8 mouse cellular contexts compared by ENCODE assay signal in the genomic region with DNA sequence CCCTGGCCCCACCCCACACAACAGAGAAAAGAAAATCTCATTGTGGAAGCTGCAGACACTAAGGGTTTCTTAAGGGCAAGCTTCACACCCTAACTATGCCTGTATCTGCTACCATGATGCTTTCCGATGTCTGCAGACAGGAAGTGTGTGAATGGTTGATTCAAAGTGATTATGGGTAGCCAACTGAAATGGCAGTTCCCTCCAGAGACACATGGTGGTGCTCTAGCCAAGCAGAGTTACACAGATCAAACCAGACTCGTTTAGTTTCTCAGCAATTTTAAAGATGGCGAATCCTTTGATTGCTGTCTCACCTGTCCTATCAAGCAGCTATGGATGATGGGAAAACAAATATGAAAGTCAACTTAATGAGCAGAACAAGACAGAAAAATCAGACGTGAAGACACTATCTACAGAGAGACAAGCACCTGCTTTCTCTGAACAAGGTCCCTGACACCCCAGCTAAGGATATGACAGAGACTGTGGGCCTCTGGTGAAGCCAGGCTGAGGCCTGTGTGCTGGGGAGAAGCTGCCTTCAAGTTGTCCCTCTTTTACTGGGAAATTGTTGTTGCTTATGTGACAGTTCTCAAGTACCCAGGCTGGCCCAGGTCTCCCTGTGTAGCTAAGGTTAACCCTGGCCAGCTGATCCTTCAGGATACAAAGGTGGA. TPM values are rescaled to one million over a fixed set of nuclear protein-coding genes. Genes with fewer than 3 reads are reported as not detected.
DNase-seq lines count a peak whose midpoint lies in the region; ATAC-seq and TF ChIP-seq lines count a peak whose summit lies in the region.

No protein-coding gene starts in this region.

- peak; percentile 99 for TF ChIP-seq CTCF in lung, postnatal 0 days (IDR thresholded peaks at IDR 0.05)

- H3K4me2 ChIP-seq in forebrain, embryonic 13.5 days: no peak overlapping the region
- no peak overlapping the region for H3K4me2 ChIP-seq in hindbrain, embryonic 12.5 days (replicated peaks)
- H3K4me2 ChIP-seq in lung, postnatal 0 days (replicated peaks; ENCODE audit: low read depth, low read length): no peak overlapping the region

- 12% methylated on average over 4 of the region's 4 CpGs for WGBS in forebrain, embryonic 13.5 days
- 17% methylated on average over 4 of the region's 4 CpGs for WGBS in hindbrain, embryonic 12.5 days
- 8% methylated on average over 4 of the region's 4 CpGs for WGBS in lung, postnatal 0 days

- peak; percentile 86 for ATAC-seq in forebrain, embryonic 13.5 days
- ATAC-seq in hindbrain, embryonic 12.5 days (ENCODE audit: low FRiP score): peak; percentile 68
- peak; percentile 83 for ATAC-seq in lung, postnatal 0 days

- peaks cover 7% of the 10 kb centered on the region; the same call in 1 of the 2 replicates for H3K9me3 ChIP-seq in forebrain, embryonic 13.5 days (replicated peaks)
- peaks cover 9% of the 10 kb centered on the region; the same call in 1 of the 2 replicates for H3K9me3 ChIP-seq in hindbrain, embryonic 12.5 days (replicated peaks)
- H3K9me3 ChIP-seq in lung, postnatal 0 days (ENCODE audit: low read length): no peaks in the 10 kb centered on the region; the same call in 1 of the 2 replicates

- peak; percentile 81 for DNase-seq in ES-CJ7 (ENCODE audit: low read depth, low spot score)
- DNase-seq in c-Kit-positive CD71-positive TER-119-negative erythroid progenitor cells, embryonic 14.5 days (ENCODE audit: low read depth): peak; percentile 58
- peak; percentile 73 for DNase-seq in layer of hippocampus, adult 9-11 months
- peak; percentile 84 for DNase-seq in lung, postnatal 0 days (ENCODE audit: low spot score)
- DNase-seq in retina, embryonic 14.5 days (ENCODE audit: low spot score): peak; percentile 87
- peak; percentile 70 to 79 for DNase-seq in thymus, postnatal 36 days

- 0 out of 2 replicates have a peak, but pooled peaks have one; percentile 38 for TF ChIP-seq EP300 in lung, postnatal 0 days (IDR thresholded peaks at IDR 0.05)

- H3K4me1 ChIP-seq in forebrain, embryonic 13.5 days: no peaks in the 10 kb centered on the region
- no peaks in the 10 kb centered on the region for H3K4me1 ChIP-seq in hindbrain, embryonic 12.5 days
- H3K4me1 ChIP-seq in lung, postnatal 0 days (ENCODE audit: insufficient read depth, low read depth, low read length): no peaks in the 10 kb centered on the region

- H3K9ac ChIP-seq in forebrain, embryonic 13.5 days: no peak overlapping the region
- H3K9ac ChIP-seq in hindbrain, embryonic 12.5 days: no peak overlapping the region
- H3K9ac ChIP-seq in lung, postnatal 0 days (replicated peaks; ENCODE audit: low read depth): no peak overlapping the region

- H3K27me3 ChIP-seq in forebrain, embryonic 13.5 days: no peaks in the 10 kb centered on the region
- peaks cover 4% of the 10 kb centered on the region for H3K27me3 ChIP-seq in hindbrain, embryonic 12.5 days
- H3K27me3 ChIP-seq in lung, postnatal 0 days (replicated peaks; ENCODE audit: insufficient read depth, low read length): no peaks in the 10 kb centered on the region

- no peak overlapping the region for H3K27ac ChIP-seq in forebrain, embryonic 13.5 days
- H3K27ac ChIP-seq in hindbrain, embryonic 12.5 days: no peak overlapping the region
- H3K27ac ChIP-seq in lung, postnatal 0 days (ENCODE audit: low read length): no peak overlapping the region

- H3K36me3 ChIP-seq in forebrain, embryonic 13.5 days (ENCODE audit: poor library complexity, severe bottlenecking): no peaks in the 10 kb centered on the region
- no peaks in the 10 kb centered on the region for H3K36me3 ChIP-seq in hindbrain, embryonic 12.5 days
- no peaks in the 10 kb centered on the region for H3K36me3 ChIP-seq in lung, postnatal 0 days (ENCODE audit: insufficient read depth, low read length)

- H3K4me3 ChIP-seq in forebrain, embryonic 13.5 days: no peak overlapping the region
- H3K4me3 ChIP-seq in hindbrain, embryonic 12.5 days: no peak overlapping the region
- H3K4me3 ChIP-seq in lung, postnatal 0 days (ENCODE audit: low read depth, low read length): no peak overlapping the region

RNA-seq across cellular contexts. Expression of a gene that starts 7.4 kb away (rescaled TPM):
- polyA plus RNA-seq in forebrain, embryonic 13.5 days (2015; fragmentation: Nextera tagmentation; extraction: Ambion mirVana): 1.2 and 1.6 TPM in 2 replicates
- polyA plus RNA-seq in hindbrain, embryonic 12.5 days (2016; fragmentation: Nextera tagmentation; extraction: Ambion mirVana): 2.8 and 3.0 TPM in 2 replicates
- polyA plus RNA-seq in lung, postnatal 0 days (2015; fragmentation: Nextera tagmentation; extraction: Ambion mirVana): 12.0 and 15.1 TPM in 2 replicates
